Mouse (Mus musculus): ENCODE measurements around the gene Bbs5. TPM values are rescaled to one million over a fixed set of nuclear protein-coding genes. Genes with fewer than 3 reads are reported as not detected.

Bbs5 gene
- polyA plus RNA-seq, 1 experiment from 2014 or later: 21.2 TPM

GRCm38 (mm10) chr2:69679990-69680389 is 33.0 kb downstream of the Bbs5 start:
- WGBS: 65% methylated on average over 6 of the region's 6 CpGs
- ATAC-seq (ENCODE audit: low FRiP score, low TSS enrichment): no peak
- no peak for DNase-seq

DNA sequence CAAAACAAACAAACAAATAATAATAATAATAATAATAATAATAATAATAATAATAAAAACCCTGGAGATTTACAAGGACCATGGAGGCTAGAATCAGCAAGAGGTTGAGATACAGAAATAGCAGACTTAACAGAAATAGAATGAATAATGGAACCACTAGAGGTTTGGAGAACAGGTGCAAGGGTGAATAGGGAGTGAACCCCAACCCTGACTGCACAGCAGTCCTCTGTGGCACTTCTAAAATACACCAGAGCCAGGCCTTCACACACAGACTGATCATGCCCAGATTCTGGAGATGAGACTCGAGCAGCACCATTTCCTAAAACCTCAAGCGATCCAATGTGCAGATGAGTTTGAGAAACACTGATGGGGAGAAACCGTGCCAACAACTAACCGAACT is 35.0 kb downstream of the Bbs5 start:
- no peaks in the 10 kb centered on the region for H3K27me3 ChIP-seq (ENCODE audit: control insufficient read depth, insufficient read depth, low read length)
- no peak overlapping the region for H3K9ac ChIP-seq (replicated peaks; ENCODE audit: low read length)
- H3K9me3 ChIP-seq (ENCODE audit: control insufficient read depth, low read length): no peaks in the 10 kb centered on the region
- H3K36me3 ChIP-seq (ENCODE audit: control insufficient read depth, insufficient read depth, low read length): peaks cover 7% of the 10 kb centered on the region
- H3K4me1 ChIP-seq (ENCODE audit: control insufficient read depth, insufficient read depth, low read length): peaks cover 5% of the 10 kb centered on the region; the same call in 1 of the 2 replicates
- ATAC-seq (ENCODE audit: low FRiP score, low TSS enrichment): no peak
- 83% methylated on average over 4 of the region's 4 CpGs for WGBS
- no peak for DNase-seq
- no peak overlapping the region for H3K4me3 ChIP-seq (replicated peaks; ENCODE audit: low read depth, low read length)
- H3K4me2 ChIP-seq (ENCODE audit: low read length): no peak overlapping the region
- no peak overlapping the region for H3K27ac ChIP-seq (replicated peaks; ENCODE audit: low read depth, low read length)

More at GRCm38 (mm10) chr2:69679990-69680389, 33.0 kb downstream of the Bbs5 start:
- Histone ChIP-seq H3K27me3 (ENCODE audit: control insufficient read depth, insufficient read depth, low read length) (no peaks in the 10 kb centered on the region), H3K36me3 (ENCODE audit: control insufficient read depth, insufficient read depth, low read length) (no peaks in the 10 kb centered on the region), H3K27ac (replicated peaks; ENCODE audit: low read depth, low read length) (no peak overlapping the region), H3K9me3 (ENCODE audit: control insufficient read depth, low read length) (no peaks in the 10 kb centered on the region), H3K4me1 (ENCODE audit: control insufficient read depth, insufficient read depth, low read length) (peaks cover 5% of the 10 kb centered on the region; the same call in 1 of the 2 replicates), H3K4me2 (ENCODE audit: low read length) (no peak overlapping the region), H3K4me3 (replicated peaks; ENCODE audit: low read depth, low read length) (no peak overlapping the region), H3K9ac (replicated peaks; ENCODE audit: low read length) (no peak overlapping the region)

GRCm38 (mm10) chr2:69683036-69683805 is 36.2 kb downstream of the Bbs5 start:
- Histone ChIP-seq H3K9ac (replicated peaks; ENCODE audit: low read length) (no peak overlapping the region), H3K27me3 (ENCODE audit: control insufficient read depth, insufficient read depth, low read length) (no peaks in the 10 kb centered on the region), H3K9me3 (ENCODE audit: control insufficient read depth, low read length) (no peaks in the 10 kb centered on the region), H3K4me3 (replicated peaks; ENCODE audit: low read depth, low read length) (no peak overlapping the region), H3K27ac (replicated peaks; ENCODE audit: low read depth, low read length) (no peak overlapping the region), H3K4me2 (ENCODE audit: low read length) (peak overlapping the region; percentile 37), H3K36me3 (ENCODE audit: control insufficient read depth, insufficient read depth, low read length) (peaks cover 13% of the 10 kb centered on the region), H3K4me1 (ENCODE audit: control insufficient read depth, insufficient read depth, low read length) (peaks cover 5% of the 10 kb centered on the region; the same call in 1 of the 2 replicates)
- DNase-seq: peak; percentile 80
- peak; percentile 20; the same call in 1 of the 2 replicates for ATAC-seq (ENCODE audit: low FRiP score, low TSS enrichment)
- 7% methylated on average over 13 of the region's 13 CpGs for WGBS

- H3K4me3 ChIP-seq (replicated peaks; ENCODE audit: low read depth, low read length): no peak overlapping the region
- ATAC-seq (ENCODE audit: low FRiP score, low TSS enrichment): no peak
- 94% methylated on average over 3 of the region's 3 CpGs for WGBS
These were observed 37.5 kb downstream of the Bbs5 start for GRCm38 (mm10) chr2:69684488-69684887.

GRCm38 (mm10) chr2:69690214-69690613 is 43.2 kb downstream of the Bbs5 start:
- ATAC-seq (ENCODE audit: low FRiP score, low TSS enrichment): no peak
- 97% methylated on average over 3 of the region's 3 CpGs for WGBS
- Histone ChIP-seq H3K27ac (replicated peaks; ENCODE audit: low read depth, low read length) (no peak overlapping the region), H3K4me3 (replicated peaks; ENCODE audit: low read depth, low read length) (no peak overlapping the region), H3K9ac (replicated peaks; ENCODE audit: low read length) (no peak overlapping the region), H3K4me2 (ENCODE audit: low read length) (no peak overlapping the region), H3K36me3 (ENCODE audit: control insufficient read depth, insufficient read depth, low read length) (peaks cover 62% of the 10 kb centered on the region), H3K4me1 (ENCODE audit: control insufficient read depth, insufficient read depth, low read length) (no peaks in the 10 kb centered on the region), H3K27me3 (ENCODE audit: control insufficient read depth, insufficient read depth, low read length) (no peaks in the 10 kb centered on the region), H3K9me3 (ENCODE audit: control insufficient read depth, low read length) (no peaks in the 10 kb centered on the region)
- DNase-seq: no peak

More at GRCm38 (mm10) chr2:69684488-69684887, 37.5 kb downstream of the Bbs5 start:
- Histone ChIP-seq H3K27me3 (ENCODE audit: control insufficient read depth, insufficient read depth, low read length) (no peaks in the 10 kb centered on the region), H3K9me3 (ENCODE audit: control insufficient read depth, low read length) (no peaks in the 10 kb centered on the region), H3K4me1 (ENCODE audit: control insufficient read depth, insufficient read depth, low read length) (peaks cover 5% of the 10 kb centered on the region; the same call in 1 of the 2 replicates), H3K36me3 (ENCODE audit: control insufficient read depth, insufficient read depth, low read length) (peaks cover 20% of the 10 kb centered on the region), H3K27ac (replicated peaks; ENCODE audit: low read depth, low read length) (no peak overlapping the region), H3K9ac (replicated peaks; ENCODE audit: low read length) (no peak overlapping the region), H3K4me2 (ENCODE audit: low read length) (no peak overlapping the region)
- DNase-seq: no peak

- no peak overlapping the region for H3K4me3 ChIP-seq (replicated peaks; ENCODE audit: low read depth, low read length)
- WGBS: 86% methylated on average over 6 of the region's 6 CpGs
These were observed 43.9 kb downstream of the Bbs5 start for GRCm38 (mm10) chr2:69690843-69691242.

GRCm38 (mm10) chr2:69693501-69693900 is 46.5 kb downstream of the Bbs5 start:
- Histone ChIP-seq H3K4me2 (ENCODE audit: low read length) (no peak overlapping the region), H3K9me3 (ENCODE audit: control insufficient read depth, low read length) (peaks cover under 1% of the 10 kb centered on the region; the same call in 1 of the 2 replicates), H3K27me3 (ENCODE audit: control insufficient read depth, insufficient read depth, low read length) (no peaks in the 10 kb centered on the region), H3K9ac (replicated peaks; ENCODE audit: low read length) (no peak overlapping the region), H3K4me1 (ENCODE audit: control insufficient read depth, insufficient read depth, low read length) (no peaks in the 10 kb centered on the region), H3K36me3 (ENCODE audit: control insufficient read depth, insufficient read depth, low read length) (peaks cover 71% of the 10 kb centered on the region), H3K4me3 (replicated peaks; ENCODE audit: low read depth, low read length) (no peak overlapping the region), H3K27ac (replicated peaks; ENCODE audit: low read depth, low read length) (no peak overlapping the region)
- WGBS: 95% methylated on average over 11 of the region's 11 CpGs
- no peak for DNase-seq
- ATAC-seq (ENCODE audit: low FRiP score, low TSS enrichment): no peak

More at GRCm38 (mm10) chr2:69690843-69691242, 43.9 kb downstream of the Bbs5 start:
- H3K4me1 ChIP-seq (ENCODE audit: control insufficient read depth, insufficient read depth, low read length): no peaks in the 10 kb centered on the region
- DNase-seq (no peak), ATAC-seq (ENCODE audit: low FRiP score, low TSS enrichment) (no peak)
- no peaks in the 10 kb centered on the region for H3K27me3 ChIP-seq (ENCODE audit: control insufficient read depth, insufficient read depth, low read length)
- H3K9me3 ChIP-seq (ENCODE audit: control insufficient read depth, low read length): no peaks in the 10 kb centered on the region
- no peak overlapping the region for H3K27ac ChIP-seq (replicated peaks; ENCODE audit: low read depth, low read length)
- no peak overlapping the region for H3K9ac ChIP-seq (replicated peaks; ENCODE audit: low read length)
- peaks cover 64% of the 10 kb centered on the region for H3K36me3 ChIP-seq (ENCODE audit: control insufficient read depth, insufficient read depth, low read length)
- no peak overlapping the region for H3K4me2 ChIP-seq (ENCODE audit: low read length)

GRCm38 (mm10) chr2:69700446-69700845 is 53.5 kb downstream of the Bbs5 start:
- no peak overlapping the region for H3K9ac ChIP-seq (replicated peaks; ENCODE audit: low read length)
- ATAC-seq (ENCODE audit: low FRiP score, low TSS enrichment): no peak

DNA sequence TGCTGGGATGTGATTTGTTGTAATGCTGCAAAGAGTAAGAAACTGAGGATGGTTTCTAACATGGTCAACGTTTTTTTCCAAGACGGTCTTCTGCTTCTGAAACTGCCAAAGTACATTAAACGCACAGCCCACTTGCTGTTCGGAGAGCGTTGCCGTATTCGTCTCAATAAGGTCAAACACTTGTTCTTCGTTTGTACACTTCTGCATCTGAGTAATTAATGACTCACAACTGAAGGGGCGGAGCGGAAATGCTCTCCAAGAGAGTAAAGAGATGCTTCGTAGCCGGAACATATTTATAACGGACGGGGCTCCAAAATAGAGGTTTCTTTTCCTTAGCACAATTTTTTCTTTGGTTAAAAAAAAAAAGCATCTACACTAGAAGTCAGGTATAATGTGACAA is 65.2 kb downstream of the Bbs5 start:
- DNase-seq (no peak), ATAC-seq (ENCODE audit: low FRiP score, low TSS enrichment) (no peak)
- Histone ChIP-seq H3K27me3 (ENCODE audit: control insufficient read depth, insufficient read depth, low read length) (no peaks in the 10 kb centered on the region), H3K27ac (replicated peaks; ENCODE audit: low read depth, low read length) (no peak overlapping the region), H3K36me3 (ENCODE audit: control insufficient read depth, insufficient read depth, low read length) (0 out of 2 replicates have a peak, but pooled peaks cover 9% of the 10 kb centered on the region), H3K4me3 (replicated peaks; ENCODE audit: low read depth, low read length) (peak overlapping the region; percentile 58; the same call in 1 of the 2 replicates), H3K4me1 (ENCODE audit: control insufficient read depth, insufficient read depth, low read length) (0 out of 2 replicates have a peak, but pooled peaks cover 2% of the 10 kb centered on the region), H3K9ac (replicated peaks; ENCODE audit: low read length) (no peak overlapping the region), H3K9me3 (ENCODE audit: control insufficient read depth, low read length) (no peaks in the 10 kb centered on the region), H3K4me2 (ENCODE audit: low read length) (peak overlapping the region; percentile 72; the same call in 1 of the 2 replicates)
- 91% methylated on average over 14 of the region's 14 CpGs for WGBS

More at GRCm38 (mm10) chr2:69700446-69700845, 53.5 kb downstream of the Bbs5 start:
- Histone ChIP-seq H3K27me3 (ENCODE audit: control insufficient read depth, insufficient read depth, low read length) (no peaks in the 10 kb centered on the region), H3K4me1 (ENCODE audit: control insufficient read depth, insufficient read depth, low read length) (no peaks in the 10 kb centered on the region), H3K27ac (replicated peaks; ENCODE audit: low read depth, low read length) (no peak overlapping the region), H3K4me2 (ENCODE audit: low read length) (no peak overlapping the region), H3K36me3 (ENCODE audit: control insufficient read depth, insufficient read depth, low read length) (peaks cover 74% of the 10 kb centered on the region), H3K4me3 (replicated peaks; ENCODE audit: low read depth, low read length) (no peak overlapping the region), H3K9me3 (ENCODE audit: control insufficient read depth, low read length) (peaks cover 7% of the 10 kb centered on the region)
- DNase-seq: no peak
- 95% methylated on average over 8 of the region's 8 CpGs for WGBS

Data from midbrain, embryonic 14.5 days (tissue).